Mouse (Mus musculus): ENCODE results near the gene Pdpk1. TPM values are rescaled to one million over a fixed set of nuclear protein-coding genes. Genes with fewer than 3 reads are reported as not detected.

Pdpk1 gene
- polyA plus RNA-seq (2011; ENCODE audit: insufficient read length, low read depth, missing spikeins), result 42.6 and 48.9 TPM in 2 replicates

DNA sequence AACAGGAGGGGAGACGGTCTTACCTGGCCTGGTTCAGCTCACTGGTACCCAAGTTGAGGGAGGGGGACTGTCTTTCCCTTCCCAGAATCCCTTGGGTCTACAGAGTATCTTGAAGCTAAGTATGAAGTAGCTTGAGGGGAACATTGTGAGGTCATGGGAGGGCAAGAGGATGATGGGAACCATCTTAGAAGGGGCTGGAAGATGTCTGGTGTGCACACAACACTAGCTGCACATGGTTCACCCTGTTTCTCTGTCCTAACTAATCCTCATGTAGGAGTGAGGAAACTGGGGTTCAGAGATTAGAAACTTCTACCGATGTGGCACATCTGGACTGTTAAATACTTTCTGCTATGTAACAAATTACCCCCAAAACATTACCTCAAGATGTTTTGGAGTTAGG lies at the start of gene Pdpk1:
TSS of gene Pdpk1 (minus strand) at position 101 of the 400 bp plus-strand sequence.
- H3K4me1 ChIP-seq (ENCODE audit: control insufficient read depth, insufficient read depth, low read length), result no peaks in the 10 kb centered on the region
- TF ChIP-seq POLR2A (IDR thresholded peaks at IDR 0.05; ENCODE audit: low read depth, low read length), result no peak
- no peak for TF ChIP-seq CTCF (IDR thresholded peaks at IDR 0.05; ENCODE audit: borderline replicate concordance, insufficient read depth, low read length)
- H3K27ac ChIP-seq (ENCODE audit: insufficient read depth, low read length), result no peak within 1 kb of the TSS
- H3K4me3 ChIP-seq (ENCODE audit: insufficient read depth, low read length), result no peak within 1 kb of the TSS

DNA sequence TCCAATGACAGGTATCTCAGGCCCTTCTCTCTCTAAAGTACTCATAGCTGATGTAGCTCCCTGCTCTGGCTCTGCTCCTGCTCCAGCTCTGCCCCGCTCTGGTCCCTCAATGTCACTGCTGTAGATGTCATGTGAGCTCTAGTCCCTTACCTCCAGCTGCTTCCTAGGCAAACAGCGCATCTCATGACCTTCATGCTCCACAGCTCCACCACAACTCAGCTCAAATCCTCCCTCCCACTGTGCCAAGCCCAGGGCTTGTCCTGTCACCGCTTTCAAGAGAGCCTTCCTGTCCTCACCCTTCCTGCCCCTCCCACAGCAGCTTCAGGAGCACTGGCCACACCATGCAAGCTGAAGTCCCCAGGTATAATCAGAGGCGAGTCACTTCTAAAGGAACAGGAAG lies 49.0 kb upstream of the Pdpk1 start:
- TF ChIP-seq CTCF (IDR thresholded peaks at IDR 0.05; ENCODE audit: borderline replicate concordance, insufficient read depth, low read length) (no peak), POLR2A (IDR thresholded peaks at IDR 0.05; ENCODE audit: low read depth, low read length) (no peak)
- Histone ChIP-seq H3K27ac (ENCODE audit: insufficient read depth, low read length) (no peak overlapping the region), H3K4me3 (ENCODE audit: insufficient read depth, low read length) (no peak overlapping the region), H3K4me1 (ENCODE audit: control insufficient read depth, insufficient read depth, low read length) (peaks cover 3% of the 10 kb centered on the region)

DNA sequence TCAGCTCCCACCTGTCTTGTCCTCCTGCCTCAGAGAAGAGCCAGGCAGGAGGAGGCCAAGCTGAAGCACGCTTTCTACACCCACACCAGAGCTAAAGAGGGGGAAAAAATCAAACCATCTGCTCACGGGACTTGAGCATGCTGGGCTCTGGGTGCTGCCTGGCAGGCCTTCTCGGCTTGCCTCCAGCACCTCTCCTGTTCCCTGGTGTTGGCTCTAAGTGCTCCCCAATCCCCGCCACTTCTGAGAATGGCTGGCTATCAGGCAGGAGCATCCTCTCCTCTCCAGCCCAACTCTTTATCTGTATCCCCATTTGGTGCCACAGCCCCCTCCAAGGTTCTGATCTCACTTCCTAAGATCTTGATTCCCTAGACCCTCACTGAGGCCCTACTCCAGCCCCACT lies 48.5 kb upstream of the Pdpk1 start:
- Histone ChIP-seq H3K4me1 (ENCODE audit: control insufficient read depth, insufficient read depth, low read length) (no peaks in the 10 kb centered on the region), H3K27ac (ENCODE audit: insufficient read depth, low read length) (no peak overlapping the region), H3K4me3 (ENCODE audit: insufficient read depth, low read length) (no peak overlapping the region)
- TF ChIP-seq POLR2A (IDR thresholded peaks at IDR 0.05; ENCODE audit: low read depth, low read length) (no peak), CTCF (IDR thresholded peaks at IDR 0.05; ENCODE audit: borderline replicate concordance, insufficient read depth, low read length) (no peak)

DNA sequence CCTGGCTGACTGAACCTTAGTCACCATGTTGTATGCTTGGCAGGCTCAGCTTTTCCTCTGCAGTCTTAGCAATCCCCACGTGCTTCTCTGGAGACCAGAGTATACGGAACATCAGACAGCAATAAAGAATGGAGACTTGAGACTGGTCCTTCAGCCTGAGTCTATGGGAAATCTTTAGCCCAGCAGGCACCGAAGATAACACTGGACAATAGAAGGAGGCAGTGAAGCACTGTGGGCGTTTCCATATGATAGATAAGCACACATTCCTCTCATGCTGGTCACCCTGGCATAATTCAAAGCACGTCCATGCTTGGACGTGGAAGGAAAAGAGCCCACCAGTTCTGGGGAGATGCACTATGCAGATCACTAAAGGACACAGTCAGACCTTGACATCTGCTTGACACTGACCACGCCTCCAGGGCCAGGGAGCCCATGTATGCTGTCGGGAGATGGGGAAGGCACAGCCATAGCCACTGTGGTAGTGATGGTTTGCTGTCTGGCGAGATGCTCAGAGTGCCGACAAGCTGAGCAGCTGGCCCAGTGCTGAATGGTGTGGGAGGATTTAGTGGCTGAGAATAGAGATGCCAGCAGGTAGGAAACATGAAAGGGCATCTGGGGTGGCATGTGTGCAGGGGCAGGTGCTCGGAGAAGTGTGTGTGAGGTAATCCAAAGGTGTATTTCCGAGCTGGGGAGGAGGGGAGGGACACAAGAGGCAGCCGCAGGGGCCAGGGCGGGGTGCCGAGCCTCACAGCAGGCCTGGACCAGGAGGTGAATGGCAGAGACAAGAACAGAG lies 46.5 kb upstream of the Pdpk1 start:
- TF ChIP-seq CTCF (IDR thresholded peaks at IDR 0.05; ENCODE audit: borderline replicate concordance, insufficient read depth, low read length) (no peak), POLR2A (IDR thresholded peaks at IDR 0.05; ENCODE audit: low read depth, low read length) (no peak)
- H3K4me3 ChIP-seq (ENCODE audit: insufficient read depth, low read length), result no peak overlapping the region
- H3K4me1 ChIP-seq (ENCODE audit: control insufficient read depth, insufficient read depth, low read length), result no peaks in the 10 kb centered on the region
- H3K27ac ChIP-seq (ENCODE audit: insufficient read depth, low read length), result no peak overlapping the region

DNA sequence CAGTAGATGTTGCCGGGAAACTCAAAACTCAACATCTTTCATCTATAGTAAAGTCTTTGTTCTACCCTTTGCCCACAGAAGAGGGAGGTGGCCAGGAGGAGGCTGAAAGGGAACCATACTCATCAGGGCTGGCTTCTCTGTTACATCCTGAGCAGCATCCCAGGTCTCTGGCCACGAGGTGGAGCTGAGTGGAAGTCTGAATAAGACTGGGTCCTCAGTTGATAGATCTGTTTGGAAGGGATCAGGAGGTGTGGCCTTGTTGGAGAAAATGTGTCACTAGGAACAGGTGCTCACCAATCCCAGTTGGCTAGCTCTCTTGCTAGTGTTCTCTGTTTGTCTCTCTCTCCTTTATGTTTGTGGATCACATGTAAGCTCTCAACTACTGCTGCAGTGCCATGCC lies 44.6 kb upstream of the Pdpk1 start:
- no peaks in the 10 kb centered on the region for H3K4me1 ChIP-seq (ENCODE audit: control insufficient read depth, insufficient read depth, low read length)
- TF ChIP-seq POLR2A (IDR thresholded peaks at IDR 0.05; ENCODE audit: low read depth, low read length), result no peak
- H3K27ac ChIP-seq (ENCODE audit: insufficient read depth, low read length), result no peak overlapping the region
- no peak overlapping the region for H3K4me3 ChIP-seq (ENCODE audit: insufficient read depth, low read length)

DNA sequence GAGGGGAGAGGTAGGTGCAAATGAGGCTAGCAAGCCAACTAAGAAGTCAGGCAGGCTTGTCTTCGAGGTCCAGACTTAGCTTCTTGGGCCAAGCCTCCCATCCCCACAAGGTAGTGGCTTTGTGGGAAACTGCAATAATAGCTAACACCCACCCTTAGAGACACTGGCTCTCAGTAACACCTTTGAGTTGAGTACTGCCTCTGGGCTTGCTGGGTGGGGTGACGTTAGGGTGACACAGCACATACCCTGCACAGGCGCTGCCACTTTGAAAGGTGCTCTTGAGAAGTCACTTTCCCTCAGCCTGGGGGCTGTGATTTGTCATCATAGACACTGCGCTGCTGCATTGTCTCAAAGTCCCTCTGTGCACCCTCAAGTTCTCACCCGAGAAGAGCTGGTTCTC lies 43.0 kb upstream of the Pdpk1 start:
- Histone ChIP-seq H3K4me3 (ENCODE audit: insufficient read depth, low read length) (no peak overlapping the region), H3K4me1 (ENCODE audit: control insufficient read depth, insufficient read depth, low read length) (no peaks in the 10 kb centered on the region), H3K27ac (ENCODE audit: insufficient read depth, low read length) (no peak overlapping the region)
- no peak for TF ChIP-seq CTCF (IDR thresholded peaks at IDR 0.05; ENCODE audit: borderline replicate concordance, insufficient read depth, low read length)
- TF ChIP-seq POLR2A (IDR thresholded peaks at IDR 0.05; ENCODE audit: low read depth, low read length), result no peak

DNA sequence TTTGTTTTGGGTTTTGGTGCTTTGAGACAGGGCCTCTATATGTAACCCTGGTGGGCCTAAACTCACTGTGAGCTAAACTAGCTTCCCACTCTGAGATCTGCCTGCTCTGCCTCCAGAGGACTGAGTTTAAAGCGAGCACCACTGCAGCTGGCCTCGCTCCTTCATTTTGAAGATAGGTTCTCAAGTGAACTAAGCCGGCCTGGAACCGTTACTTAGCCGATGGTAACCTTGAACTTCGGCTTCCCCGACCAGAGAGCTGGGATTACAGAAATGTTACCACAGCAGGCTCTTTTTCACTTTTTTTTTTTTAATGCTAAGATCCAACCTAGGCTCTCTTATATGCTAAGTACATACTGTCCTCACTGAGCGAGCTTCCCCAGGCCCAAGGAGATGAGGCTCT lies 42.5 kb upstream of the Pdpk1 start:
- no peak for TF ChIP-seq POLR2A (IDR thresholded peaks at IDR 0.05; ENCODE audit: low read depth, low read length)
- TF ChIP-seq CTCF (IDR thresholded peaks at IDR 0.05; ENCODE audit: borderline replicate concordance, insufficient read depth, low read length), result no peak
- H3K4me1 ChIP-seq (ENCODE audit: control insufficient read depth, insufficient read depth, low read length), result no peaks in the 10 kb centered on the region
- H3K27ac ChIP-seq (ENCODE audit: insufficient read depth, low read length), result no peak overlapping the region
- no peak overlapping the region for H3K4me3 ChIP-seq (ENCODE audit: insufficient read depth, low read length)

DNA sequence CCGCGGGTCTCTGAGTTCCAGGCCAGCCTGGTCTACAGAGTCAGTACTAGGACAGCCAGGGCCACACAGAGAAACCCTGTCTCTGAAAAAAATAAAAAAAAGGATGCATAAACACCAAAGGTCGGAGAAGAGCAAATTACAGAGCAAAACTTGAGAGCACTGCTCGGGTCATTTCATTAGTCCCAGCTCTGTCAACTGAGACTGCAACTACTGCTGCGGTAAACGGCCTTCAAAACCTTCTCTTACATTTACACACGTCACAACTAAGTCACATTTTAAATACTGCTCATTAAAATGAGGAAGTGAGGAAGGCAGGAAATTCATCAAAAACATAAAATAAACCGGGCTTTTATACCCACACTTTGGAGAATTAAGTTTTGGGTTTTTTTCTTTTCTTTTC lies 42.1 kb upstream of the Pdpk1 start:
- TF ChIP-seq POLR2A (IDR thresholded peaks at IDR 0.05; ENCODE audit: low read depth, low read length) (no peak), CTCF (IDR thresholded peaks at IDR 0.05; ENCODE audit: borderline replicate concordance, insufficient read depth, low read length) (no peak)
- Histone ChIP-seq H3K4me1 (ENCODE audit: control insufficient read depth, insufficient read depth, low read length) (no peaks in the 10 kb centered on the region), H3K4me3 (ENCODE audit: insufficient read depth, low read length) (no peak overlapping the region), H3K27ac (ENCODE audit: insufficient read depth, low read length) (no peak overlapping the region)

DNA sequence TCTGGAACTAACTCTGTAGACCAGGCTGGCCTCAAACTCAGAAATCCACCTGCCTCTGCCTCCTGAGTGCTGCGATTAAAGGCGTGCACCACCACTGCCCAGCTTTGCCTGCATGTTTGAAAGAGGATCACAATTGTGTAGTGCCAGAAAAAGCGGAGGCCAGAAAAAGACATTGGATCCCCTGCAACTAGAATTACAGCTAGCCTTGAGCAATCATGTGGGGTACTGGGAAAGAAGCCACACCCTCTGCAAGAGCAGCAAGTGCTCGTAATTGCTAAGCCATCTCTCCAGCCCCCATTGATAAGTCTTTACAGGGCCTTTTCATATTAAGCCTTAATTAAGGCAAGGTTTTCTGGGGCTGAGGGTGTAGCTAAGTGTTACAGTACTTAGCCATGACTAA lies 40.8 kb upstream of the Pdpk1 start:
- TF ChIP-seq POLR2A (IDR thresholded peaks at IDR 0.05; ENCODE audit: low read depth, low read length), result no peak
- no peak for TF ChIP-seq CTCF (IDR thresholded peaks at IDR 0.05; ENCODE audit: borderline replicate concordance, insufficient read depth, low read length)
- H3K27ac ChIP-seq (ENCODE audit: insufficient read depth, low read length), result no peak overlapping the region
- H3K4me3 ChIP-seq (ENCODE audit: insufficient read depth, low read length), result no peak overlapping the region
- no peaks in the 10 kb centered on the region for H3K4me1 ChIP-seq (ENCODE audit: control insufficient read depth, insufficient read depth, low read length)

DNA sequence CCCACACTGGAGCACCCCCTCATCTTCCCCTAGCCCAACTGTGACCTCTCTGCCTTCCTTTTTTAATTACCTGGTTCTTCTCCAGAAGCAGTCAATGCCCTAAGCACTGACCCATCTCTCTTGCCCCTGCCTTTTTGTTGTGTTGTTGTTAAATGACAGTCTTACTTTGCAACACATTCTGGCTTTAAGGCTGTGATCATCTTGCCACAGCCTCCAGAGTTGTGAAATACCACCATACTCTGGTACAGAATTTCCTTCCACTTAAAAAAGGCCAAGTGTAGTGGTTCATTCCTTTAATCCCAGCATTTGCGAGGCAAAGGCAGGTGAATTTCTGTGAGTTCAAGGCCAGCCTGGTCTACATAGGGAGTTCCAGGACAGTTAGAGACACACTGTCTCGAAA lies 40.2 kb upstream of the Pdpk1 start:
- TF ChIP-seq CTCF (IDR thresholded peaks at IDR 0.05; ENCODE audit: borderline replicate concordance, insufficient read depth, low read length) (no peak), POLR2A (IDR thresholded peaks at IDR 0.05; ENCODE audit: low read depth, low read length) (no peak)
- no peaks in the 10 kb centered on the region for H3K4me1 ChIP-seq (ENCODE audit: control insufficient read depth, insufficient read depth, low read length)

More for the DNA sequence above, 40.2 kb upstream of the Pdpk1 start:
- Histone ChIP-seq H3K4me3 (ENCODE audit: insufficient read depth, low read length) (no peak overlapping the region), H3K27ac (ENCODE audit: insufficient read depth, low read length) (no peak overlapping the region)
